Mouse (Mus musculus) testis, adult 2 months (tissue): ENCODE measurements around the gene Fpr-rs6.

Experiments
- CTCF ChIP-seq: fragments of 200-500 bp; IDR thresholded peaks from 2 replicates; pipeline ENCODE4 v1.5.1; 2012; ENCODE audit warnings: low read depth, mild to moderate bottlenecking, inconsistent platforms, low read length, moderate library complexity; ENCODE audit not compliant: control insufficient read depth, insufficient read depth, insufficient replicate concordance
- POLR2A ChIP-seq: fragments of 200-500 bp; IDR thresholded peaks from 2 replicates; pipeline ENCODE4 v1.6.1; 2012; ENCODE audit warnings: low read depth, mild to moderate bottlenecking, inconsistent platforms, low read length, moderate library complexity; ENCODE audit not compliant: control insufficient read depth

DNA sequence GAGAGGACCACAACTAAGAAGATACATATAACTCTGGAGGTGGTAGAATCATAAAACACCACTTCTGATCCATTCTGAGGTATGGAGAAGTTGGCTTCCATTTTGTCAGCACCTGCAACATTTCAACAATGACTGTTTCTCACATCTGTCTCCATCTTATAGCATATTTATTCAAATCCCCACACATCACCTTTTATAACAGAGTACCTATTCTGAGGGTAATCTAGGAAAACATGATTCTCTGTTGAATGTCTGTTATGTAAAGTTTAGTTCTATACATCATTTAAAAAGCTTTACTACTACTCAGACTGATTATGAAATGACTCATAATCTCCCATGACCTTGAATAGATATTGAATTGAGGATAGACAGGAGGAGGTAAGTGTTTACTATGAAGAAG is at the start of gene Fpr-rs6:
- TF ChIP-seq CTCF (no peak), POLR2A (no peak)
